Mouse (Mus musculus) kidney, adult 9 months (tissue): ENCODE data around the gene 9130213A22Rik.

Experiments used
- DNase-seq: peaks from one replicate; pipeline ENCODE4 v3.0.0; 2022

9130213A22Rik gene

GRCm38 (mm10) chr11:69123056-69123692, 785 bp upstream of the 9130213A22Rik start:
- peak; percentile 93 for DNase-seq

- DNase-seq: no peak
These were observed 551 bp downstream of the 9130213A22Rik start for GRCm38 (mm10) chr11:69121741-69122335.

GRCm38 (mm10) chr11:69121001-69121740, 1.2 kb downstream of the 9130213A22Rik start:
- no peak for DNase-seq

GRCm38 (mm10) chr11:69120221-69121000, 2.0 kb downstream of the 9130213A22Rik start, which contains the start of gene Hes7:
TSS of gene Hes7 (plus strand) at chr11:69120404.
- DNase-seq: no peak

- no peak for DNase-seq
These were observed 2.8 kb downstream of the 9130213A22Rik start for GRCm38 (mm10) chr11:69119446-69120155.

- DNase-seq: peak; percentile 95
These were observed 3.6 kb downstream of the 9130213A22Rik start for GRCm38 (mm10) chr11:69118765-69119164.

GRCm38 (mm10) chr11:69117737-69118695, 4.4 kb downstream of the 9130213A22Rik start:
- DNase-seq: no peak

GRCm38 (mm10) chr11:69116843-69117242, 5.5 kb downstream of the 9130213A22Rik start:
- no peak for DNase-seq

- DNase-seq: no peak
These were observed 7.8 kb downstream of the 9130213A22Rik start for GRCm38 (mm10) chr11:69114621-69115020.

GRCm38 (mm10) chr11:69114018-69114417, 8.4 kb downstream of the 9130213A22Rik start:
- DNase-seq: no peak

- DNase-seq: peak; percentile 11
These were observed 10.5 kb downstream of the 9130213A22Rik start for GRCm38 (mm10) chr11:69111865-69112264.

- no peak for DNase-seq
These were observed 11.2 kb downstream of the 9130213A22Rik start for GRCm38 (mm10) chr11:69111051-69111810.

GRCm38 (mm10) chr11:69110319-69111046, 11.9 kb downstream of the 9130213A22Rik start:
- DNase-seq: peak; percentile 94

GRCm38 (mm10) chr11:69109032-69109900, 13.1 kb downstream of the 9130213A22Rik start:
- DNase-seq: no peak

GRCm38 (mm10) chr11:69108223-69108622, 14.2 kb downstream of the 9130213A22Rik start:
- DNase-seq: no peak

- DNase-seq: no peak
These were observed 14.7 kb downstream of the 9130213A22Rik start for GRCm38 (mm10) chr11:69107676-69108075.

GRCm38 (mm10) chr11:69106842-69107241, 15.5 kb downstream of the 9130213A22Rik start:
- no peak for DNase-seq

GRCm38 (mm10) chr11:69106299-69106698, 16.1 kb downstream of the 9130213A22Rik start:
- no peak for DNase-seq

- no peak for DNase-seq
These were observed 16.6 kb downstream of the 9130213A22Rik start for GRCm38 (mm10) chr11:69105796-69106195.
